Mouse (Mus musculus) hindbrain, embryonic 16.5 days (tissue): ENCODE results near the gene Lrcol1. TPM values are rescaled to one million over a fixed set of nuclear protein-coding genes. Genes with fewer than 3 reads are reported as not detected.

Experiments used
- ATAC-seq: fragments of 200-750 bp; cut with Nextera tagmentation; 2 replicates; pipeline ENCODE4 v1.8.0; 2017; ENCODE audit warnings: moderate TSS enrichment, moderate library complexity
- H3K27ac ChIP-seq: fragments of 300-500 bp; sonication (generic); 2 replicates; pipeline ENCODE4 v1.5.1; 2014; ENCODE audit warnings: low read depth, mild to moderate bottlenecking, control low read depth, low read length, moderate library complexity
- H3K27me3 ChIP-seq: fragments of 300-500 bp; sonication (generic); replicated peaks from 2 replicates; pipeline ENCODE4 v1.6.1; 2014; ENCODE audit warnings: low read length; ENCODE audit not compliant: control insufficient read depth, insufficient read depth
- H3K36me3 ChIP-seq: fragments of 300-500 bp; sonication (generic); 2 replicates; pipeline ENCODE4 v1.6.1; 2014; ENCODE audit warnings: mild to moderate bottlenecking, low read length, moderate library complexity, mixed read lengths; ENCODE audit not compliant: control insufficient read depth, insufficient read depth
- H3K4me1 ChIP-seq: fragments of 300-500 bp; sonication (generic); 2 replicates; pipeline ENCODE4 v1.6.1; 2014; ENCODE audit warnings: low read depth, low read length; ENCODE audit not compliant: control insufficient read depth, insufficient read depth
- H3K4me2 ChIP-seq: fragments of 300-500 bp; sonication (generic); 2 replicates; pipeline ENCODE4 v1.6.1; 2014; ENCODE audit warnings: mild to moderate bottlenecking, low read length, control low read depth, moderate library complexity
- H3K4me3 ChIP-seq: fragments of 300-500 bp; sonication (generic); 2 replicates; pipeline ENCODE4 v1.5.1; 2014; ENCODE audit warnings: mild to moderate bottlenecking, low read length, control low read depth, moderate library complexity
- H3K9ac ChIP-seq: fragments of 300-500 bp; sonication (generic); 2 replicates; pipeline ENCODE4 v1.6.1; 2014; ENCODE audit warnings: low read depth, mild to moderate bottlenecking, control low read depth, low read length, moderate library complexity
- H3K9me3 ChIP-seq: fragments of 300-500 bp; sonication (generic); 2 replicates; pipeline ENCODE4 v1.6.1; 2014; ENCODE audit warnings: mild to moderate bottlenecking, low read length, moderate library complexity; ENCODE audit not compliant: control insufficient read depth
- WGBS: fragments of 180-500 bp; shearing (Covaris S2); extraction: QIAGEN DNeasy Blood & Tissue Kit; methylation state at CpG from one replicate; pipeline ENCODE4 v1.1.7; 2014; 5-methylcytosine and 5-hydroxymethylcytosine counted together
- polyA plus RNA-seq: library from polyadenylated mRNA; unstranded; fragments of >200 nt; fragmentation: Nextera tagmentation; extraction: Ambion mirVana; gene quantifications from 2 replicates; pipeline ENCODE4 v1.2.1, GENCODE M21; 2015

Gene Lrcol1
- polyA plus RNA-seq, 1 experiment from 2014 or later = not detected

DNA sequence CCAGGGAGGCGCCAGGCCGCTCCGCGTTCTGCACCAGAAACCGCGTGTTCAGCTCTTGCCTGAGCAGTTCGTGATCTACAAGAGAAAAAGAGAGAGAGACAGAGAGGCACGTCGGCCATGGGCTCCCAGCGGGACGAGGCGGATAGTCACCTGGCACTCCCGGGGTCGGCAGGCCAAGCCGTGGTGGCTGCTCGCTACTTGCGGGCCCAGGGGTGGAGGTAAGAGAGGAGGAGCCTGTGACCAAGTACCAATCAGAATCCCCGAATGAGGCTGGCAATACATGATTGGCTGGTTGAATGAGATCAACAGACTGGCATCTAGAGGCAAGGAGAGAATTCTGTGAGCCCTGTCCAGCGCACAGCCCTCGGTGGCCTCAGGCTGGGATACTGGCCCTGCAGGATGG lies 33.7 kb downstream of the Lrcol1 start:
- no peak overlapping the region; the same call in 1 of the 2 replicates for H3K4me3 ChIP-seq
- H3K9me3 ChIP-seq = no peaks in the 10 kb centered on the region
- H3K4me2 ChIP-seq = peak overlapping the region; percentile 31; the same call in 1 of the 2 replicates
- no peak overlapping the region for H3K27ac ChIP-seq
- 41% methylated on average over 20 of the region's 20 CpGs for WGBS
- no peaks in the 10 kb centered on the region for H3K4me1 ChIP-seq
- ATAC-seq = peak; percentile 46
- no peak overlapping the region for H3K9ac ChIP-seq
- peaks cover 25% of the 10 kb centered on the region for H3K36me3 ChIP-seq
- H3K27me3 ChIP-seq = no peaks in the 10 kb centered on the region

DNA sequence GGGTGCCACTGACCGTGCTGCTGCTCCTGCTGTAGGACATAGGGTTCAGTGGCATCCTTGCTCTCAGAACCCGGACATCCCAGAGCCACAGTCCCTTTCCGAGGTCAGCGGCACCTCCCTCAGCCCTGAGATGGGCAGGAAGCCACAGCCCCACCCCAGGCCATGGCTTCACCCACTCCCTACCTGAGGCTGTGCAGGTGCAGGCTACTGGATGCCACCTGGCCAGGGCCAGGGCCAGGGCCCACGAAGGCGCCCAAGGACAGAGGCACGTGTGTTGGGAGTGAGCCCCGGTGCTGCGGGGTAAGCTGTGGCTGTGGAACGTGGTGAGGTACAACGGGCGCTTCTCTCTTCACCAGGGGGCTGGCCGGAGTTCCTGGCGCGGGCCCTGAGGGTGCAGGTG lies 34.6 kb downstream of the Lrcol1 start:
- peaks cover 25% of the 10 kb centered on the region for H3K36me3 ChIP-seq
- no peak overlapping the region for H3K9ac ChIP-seq
- no peaks in the 10 kb centered on the region for H3K27me3 ChIP-seq
- H3K27ac ChIP-seq = no peak overlapping the region
- H3K4me3 ChIP-seq = no peak overlapping the region
- H3K4me1 ChIP-seq = no peaks in the 10 kb centered on the region
- no peak for ATAC-seq
- no peak overlapping the region for H3K4me2 ChIP-seq
- 88% methylated on average over 15 of the region's 15 CpGs for WGBS
- no peaks in the 10 kb centered on the region for H3K9me3 ChIP-seq

DNA sequence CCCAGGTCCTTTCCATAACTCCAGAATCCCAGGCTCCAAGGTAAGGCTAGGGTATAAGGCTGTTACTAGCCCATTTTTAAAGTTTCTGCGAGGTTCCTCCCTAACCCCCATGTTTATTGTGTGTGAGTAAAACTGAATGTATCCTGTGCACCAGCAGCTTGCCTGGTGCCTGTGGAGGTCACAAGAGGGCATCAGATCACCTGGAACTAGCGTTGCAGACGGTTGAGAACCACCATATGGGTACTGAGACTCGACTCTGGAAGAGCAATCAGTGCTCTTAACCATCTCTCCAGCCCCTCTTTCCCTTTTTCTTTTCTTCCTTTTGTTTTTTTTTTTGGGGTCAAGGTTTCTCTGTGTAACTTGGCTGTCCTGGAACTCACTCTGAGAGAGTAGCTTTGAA lies 35.3 kb downstream of the Lrcol1 start:
- peaks cover 5% of the 10 kb centered on the region for H3K4me1 ChIP-seq
- H3K9ac ChIP-seq = no peak overlapping the region
- no peak overlapping the region for H3K4me3 ChIP-seq
- no peak overlapping the region for H3K27ac ChIP-seq
- 92% methylated on average over 4 of the region's 4 CpGs for WGBS
- H3K9me3 ChIP-seq = no peaks in the 10 kb centered on the region
- no peak overlapping the region for H3K4me2 ChIP-seq
- peaks cover 25% of the 10 kb centered on the region for H3K36me3 ChIP-seq
- H3K27me3 ChIP-seq = no peaks in the 10 kb centered on the region
- ATAC-seq = no peak

DNA sequence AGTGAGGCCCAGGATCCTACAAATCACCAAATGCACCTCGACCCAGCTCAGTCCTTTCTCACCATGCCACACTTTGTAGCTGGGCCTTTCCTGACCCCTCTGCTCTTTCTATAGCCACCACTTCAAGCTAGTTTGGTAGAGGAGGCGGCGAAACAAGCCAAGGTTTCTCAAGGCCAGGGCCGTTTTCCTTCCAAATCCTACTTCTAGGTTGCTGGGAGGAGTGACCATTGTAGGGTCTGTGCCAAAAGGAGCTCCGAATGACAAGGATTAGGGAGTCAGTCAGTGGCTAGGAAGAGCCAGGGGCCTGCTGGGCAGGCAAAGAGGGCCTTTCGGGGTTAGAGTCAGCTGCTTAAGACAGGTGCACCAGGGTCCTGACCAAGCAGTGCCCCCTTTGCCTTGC lies 40.0 kb downstream of the Lrcol1 start:
- Histone ChIP-seq H3K9me3 (no peaks in the 10 kb centered on the region), H3K4me1 (peaks cover 28% of the 10 kb centered on the region), H3K9ac (no peak overlapping the region), H3K4me2 (peak overlapping the region; percentile 2), H3K27me3 (no peaks in the 10 kb centered on the region), H3K4me3 (no peak overlapping the region; the same call in 1 of the 2 replicates), H3K27ac (no peak overlapping the region), H3K36me3 (no peaks in the 10 kb centered on the region)
- 83% methylated on average over 6 of the region's 6 CpGs for WGBS
- no peak for ATAC-seq

DNA sequence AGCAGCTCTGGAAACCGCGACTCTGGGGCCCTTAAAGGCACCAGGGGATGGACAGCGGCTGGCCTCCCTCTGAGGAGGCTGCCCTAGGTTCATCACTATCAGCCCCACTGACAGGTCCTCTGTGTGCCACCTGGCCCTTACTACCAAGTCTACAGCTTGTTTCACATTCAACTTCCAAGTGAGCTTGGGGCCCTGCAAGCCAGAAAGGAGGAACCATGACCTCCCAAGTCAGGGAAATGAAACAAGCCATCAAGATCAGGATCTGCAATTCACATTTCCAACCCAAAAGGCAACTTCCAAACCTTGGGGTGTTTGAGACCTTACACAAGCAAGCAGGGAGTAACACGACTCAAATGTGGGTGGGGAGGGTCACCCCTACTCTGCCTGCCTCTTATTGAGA lies 40.7 kb downstream of the Lrcol1 start:
- Histone ChIP-seq H3K4me2 (peak overlapping the region; percentile 64), H3K4me1 (peaks cover 28% of the 10 kb centered on the region), H3K9me3 (no peaks in the 10 kb centered on the region), H3K36me3 (no peaks in the 10 kb centered on the region), H3K9ac (no peak overlapping the region), H3K27ac (no peak overlapping the region), H3K27me3 (no peaks in the 10 kb centered on the region), H3K4me3 (peak overlapping the region; percentile 71)
- no peak for ATAC-seq
- WGBS = 61% methylated on average over 4 of the region's 4 CpGs

DNA sequence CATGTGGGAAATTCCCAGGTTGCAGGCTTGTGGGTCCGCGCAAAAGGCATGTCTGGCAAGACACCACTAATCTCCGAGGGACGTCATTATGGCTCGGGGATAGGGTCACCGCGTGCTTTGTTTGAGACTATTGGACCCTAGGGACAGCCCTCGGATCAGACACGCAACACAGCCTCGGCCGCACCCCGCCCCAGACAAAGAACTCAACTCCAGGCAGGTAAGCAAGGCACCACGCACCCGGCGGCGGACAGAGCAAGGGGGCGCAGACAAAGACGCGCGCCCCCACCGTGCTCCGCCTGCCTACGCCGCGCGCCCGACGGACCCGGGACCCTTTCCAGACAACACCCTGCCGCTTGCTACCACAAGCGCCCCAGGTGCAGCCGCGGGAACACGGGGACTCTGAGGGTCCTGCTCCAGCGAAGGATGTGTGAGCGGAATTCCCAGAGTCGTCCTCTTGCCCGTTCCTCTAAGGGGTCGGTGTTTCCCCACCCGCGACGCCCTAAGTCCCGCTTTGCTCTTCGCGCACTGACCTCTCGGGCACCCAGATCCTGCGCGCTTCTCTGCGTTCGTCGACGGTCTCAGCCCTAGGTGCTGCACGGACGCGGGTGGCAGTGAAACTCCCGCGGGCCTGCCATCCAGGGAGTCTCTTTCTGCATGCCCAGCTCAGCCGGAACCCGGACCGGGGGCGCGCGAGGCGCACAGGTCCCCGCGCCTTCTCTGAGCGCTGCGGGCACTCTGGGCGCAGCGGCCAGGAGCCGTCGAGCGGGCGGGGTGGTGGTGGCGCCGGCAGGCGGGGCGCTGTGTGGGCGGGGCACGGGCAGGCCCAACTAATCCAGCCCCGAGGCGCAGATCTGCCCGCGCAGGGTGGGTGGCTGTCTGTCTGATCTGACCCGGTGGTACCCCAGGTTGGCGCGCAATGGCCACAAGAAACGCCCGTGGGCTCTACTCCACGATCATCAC lies 42.1 kb downstream of the Lrcol1 start:
- Histone ChIP-seq H3K36me3 (no peaks in the 10 kb centered on the region; the same call in 1 of the 2 replicates), H3K9me3 (no peaks in the 10 kb centered on the region), H3K9ac (peak overlapping the region; percentile 77), H3K27ac (peak overlapping the region; percentile 14), H3K27me3 (no peaks in the 10 kb centered on the region), H3K4me1 (peaks cover 28% of the 10 kb centered on the region), H3K4me2 (peak overlapping the region; percentile 64), H3K4me3 (peak overlapping the region; percentile 71)
- 1% methylated on average over 89 of the region's 90 CpGs for WGBS
- peak; percentile 83 for ATAC-seq

DNA sequence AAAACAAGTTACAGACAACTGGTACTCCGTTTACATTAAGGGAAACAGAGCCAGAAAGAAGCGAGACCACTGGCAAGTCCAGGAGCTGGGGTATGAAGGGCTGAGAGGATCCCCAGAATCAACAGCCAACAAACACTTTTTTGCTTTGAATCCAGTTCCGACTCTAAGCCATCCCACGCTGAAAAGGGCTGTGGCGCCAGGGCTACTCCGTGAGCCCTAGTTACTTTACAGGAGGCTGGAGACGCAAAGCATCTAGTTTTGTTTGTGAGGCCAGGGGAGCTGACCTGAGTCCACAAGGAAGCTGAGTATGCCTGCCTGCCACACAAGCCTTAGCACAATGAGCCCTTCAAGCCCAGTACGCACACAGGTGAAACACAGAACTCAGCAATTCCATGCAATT lies 42.8 kb downstream of the Lrcol1 start:
- 0 out of 2 replicates have a peak, but pooled peaks have one; percentile 9 for ATAC-seq
- Histone ChIP-seq H3K27me3 (no peaks in the 10 kb centered on the region), H3K36me3 (no peaks in the 10 kb centered on the region; the same call in 1 of the 2 replicates), H3K9me3 (no peaks in the 10 kb centered on the region), H3K4me2 (peak overlapping the region; percentile 64), H3K9ac (peak overlapping the region; percentile 77), H3K27ac (no peak overlapping the region), H3K4me1 (peaks cover 28% of the 10 kb centered on the region), H3K4me3 (peak overlapping the region; percentile 71)
- WGBS = 14% methylated on average over 8 of the region's 8 CpGs

DNA sequence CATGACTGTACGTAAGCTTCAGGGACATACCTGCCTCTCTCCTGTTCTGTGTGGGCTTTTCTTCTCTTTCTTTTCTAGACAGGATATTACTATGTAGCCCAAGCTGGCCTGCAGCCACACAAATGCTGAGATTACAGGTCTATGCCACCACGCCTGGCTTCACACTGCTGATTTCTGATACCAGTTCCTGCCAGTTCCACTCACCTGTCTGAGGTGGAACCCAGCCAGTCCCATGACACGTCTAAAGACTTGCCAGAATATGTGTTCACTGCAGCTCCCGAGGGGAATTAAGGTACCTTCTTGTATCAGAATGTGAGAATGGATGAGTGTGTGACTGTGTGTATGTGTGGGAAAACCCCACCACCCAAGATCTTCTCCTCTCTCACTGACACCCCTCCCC lies 46.1 kb downstream of the Lrcol1 start:
- no peak overlapping the region for H3K4me3 ChIP-seq
- WGBS = 87% methylated on average over 4 of the region's 4 CpGs
- H3K9me3 ChIP-seq = no peaks in the 10 kb centered on the region
- ATAC-seq = no peak
- H3K4me1 ChIP-seq = peaks cover 15% of the 10 kb centered on the region
- no peaks in the 10 kb centered on the region; the same call in 1 of the 2 replicates for H3K36me3 ChIP-seq
- no peak overlapping the region for H3K27ac ChIP-seq
- H3K4me2 ChIP-seq = no peak overlapping the region
- H3K27me3 ChIP-seq = no peaks in the 10 kb centered on the region
- H3K9ac ChIP-seq = no peak overlapping the region

DNA sequence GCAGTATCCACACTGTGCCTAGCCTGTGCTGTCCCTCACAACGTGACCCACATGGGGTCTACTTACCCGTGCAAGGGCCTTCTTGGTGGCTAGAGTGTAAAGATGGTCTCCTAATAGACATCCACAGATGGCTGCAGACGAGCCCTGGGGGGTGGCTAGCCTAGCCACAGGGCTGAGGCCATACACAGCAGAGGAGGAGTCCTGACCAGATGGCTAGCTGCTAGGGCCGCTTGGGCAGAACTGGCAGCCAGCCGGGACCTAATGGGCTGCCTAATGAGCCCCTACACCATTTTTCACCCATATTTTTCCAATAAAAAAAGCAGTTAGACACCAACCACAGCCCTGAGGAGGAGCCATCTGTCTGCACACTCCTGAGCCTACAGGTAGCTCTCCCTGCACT lies 48.2 kb downstream of the Lrcol1 start:
- Histone ChIP-seq H3K4me3 (no peak overlapping the region), H3K27ac (no peak overlapping the region), H3K4me1 (peaks cover under 1% of the 10 kb centered on the region; the same call in 1 of the 2 replicates), H3K9me3 (no peaks in the 10 kb centered on the region), H3K9ac (no peak overlapping the region), H3K36me3 (no peaks in the 10 kb centered on the region; the same call in 1 of the 2 replicates), H3K27me3 (no peaks in the 10 kb centered on the region), H3K4me2 (no peak overlapping the region)
- 50% methylated on average over 5 of the region's 5 CpGs for WGBS
- ATAC-seq = peak; percentile 51
